Mouse (Mus musculus): ENCODE measurements around the gene Btbd9.

The Btbd9 gene

DNA sequence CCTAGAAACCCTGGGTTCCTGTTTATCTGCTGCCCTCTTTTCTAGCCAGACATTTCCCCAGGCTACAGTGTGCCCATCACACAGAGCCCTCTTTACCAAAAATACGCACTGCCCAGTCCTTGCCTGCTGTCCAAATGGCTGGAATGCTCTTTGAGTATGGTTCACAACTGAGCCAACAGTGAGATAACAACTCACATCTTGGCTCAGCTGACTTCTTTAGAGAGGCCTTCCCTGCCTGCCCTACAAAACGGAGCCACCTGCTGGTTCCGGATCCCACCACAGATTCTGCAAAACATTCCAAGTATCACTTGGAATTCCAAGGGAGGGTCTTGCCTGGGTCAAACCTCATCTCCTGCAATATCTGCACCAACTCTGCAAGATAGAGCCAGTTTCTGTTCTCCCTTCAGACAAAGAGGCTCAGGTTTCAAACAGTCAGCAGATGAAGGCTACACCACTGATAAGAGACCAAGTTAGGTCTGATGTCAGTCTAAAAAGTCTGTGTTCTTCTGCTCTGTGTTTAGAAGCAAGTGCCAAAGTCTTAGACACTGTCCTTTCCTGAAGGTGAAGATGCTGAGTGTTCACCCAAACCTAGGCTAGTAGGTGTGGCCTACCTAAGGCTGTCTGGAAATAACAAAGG, 130.4 kb downstream of the Btbd9 start:
- peak; percentile 94 for DNase-seq

DNA sequence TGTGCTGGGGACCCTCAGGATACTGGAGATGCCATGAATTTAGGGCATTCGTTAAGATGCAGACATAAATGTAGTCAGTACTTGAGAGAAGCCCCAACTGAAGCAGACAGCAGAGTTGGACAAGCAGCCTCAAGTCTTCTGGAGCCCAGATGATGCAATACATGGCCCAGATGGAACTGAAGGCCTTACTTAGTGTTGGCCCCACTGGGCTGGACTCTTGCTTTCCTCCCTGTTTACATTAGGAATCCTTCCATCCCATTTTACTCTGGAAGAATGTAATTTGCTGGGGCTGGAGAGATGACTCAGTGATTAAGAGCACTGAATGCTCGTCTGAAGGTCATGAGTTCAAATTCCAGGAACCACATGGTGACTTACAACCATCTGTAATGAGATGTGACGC, 136.6 kb downstream of the Btbd9 start:
- no peak for DNase-seq

DNA sequence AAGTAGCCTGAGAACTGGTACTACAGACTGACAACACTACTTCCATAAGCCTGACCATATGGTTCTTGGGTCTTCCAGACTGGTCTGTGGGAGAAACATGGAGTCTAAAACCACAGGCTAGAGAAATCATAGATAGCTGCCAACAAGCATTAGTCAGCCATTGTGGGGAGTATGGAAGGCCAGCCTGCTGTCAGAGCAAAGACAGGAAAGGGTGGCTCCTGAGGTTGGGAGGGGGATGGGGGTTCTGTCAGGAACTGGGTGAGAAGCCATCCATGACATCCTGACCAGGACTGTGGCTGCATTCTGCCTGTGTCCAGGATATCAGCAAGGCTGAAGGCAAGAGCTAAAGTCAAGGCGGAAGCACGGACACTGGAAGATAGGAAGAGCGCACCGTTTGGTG, 137.5 kb downstream of the Btbd9 start:
- peak; percentile 96 for DNase-seq

DNA sequence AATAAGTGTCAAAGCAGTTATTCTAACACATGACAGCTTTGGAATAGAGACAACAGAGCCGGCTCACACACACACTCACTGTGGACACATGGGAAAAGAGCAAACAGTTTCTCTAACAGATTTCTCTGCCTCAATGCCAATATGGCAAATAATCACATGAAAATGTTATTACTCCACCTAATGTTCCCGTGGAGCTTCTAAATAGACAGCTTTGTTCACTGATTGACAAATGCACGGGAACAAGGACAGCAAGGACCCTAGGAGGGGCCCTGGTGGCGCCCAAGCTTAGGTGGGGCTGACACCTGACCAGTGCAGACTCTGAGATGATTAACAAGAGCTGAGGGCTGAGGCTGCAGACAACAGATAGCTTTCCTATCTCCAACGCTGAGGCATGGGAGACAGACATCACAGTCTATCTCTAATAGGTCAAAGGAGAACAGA, 140.2 kb downstream of the Btbd9 start:
- peak; percentile 84 for DNase-seq

DNA sequence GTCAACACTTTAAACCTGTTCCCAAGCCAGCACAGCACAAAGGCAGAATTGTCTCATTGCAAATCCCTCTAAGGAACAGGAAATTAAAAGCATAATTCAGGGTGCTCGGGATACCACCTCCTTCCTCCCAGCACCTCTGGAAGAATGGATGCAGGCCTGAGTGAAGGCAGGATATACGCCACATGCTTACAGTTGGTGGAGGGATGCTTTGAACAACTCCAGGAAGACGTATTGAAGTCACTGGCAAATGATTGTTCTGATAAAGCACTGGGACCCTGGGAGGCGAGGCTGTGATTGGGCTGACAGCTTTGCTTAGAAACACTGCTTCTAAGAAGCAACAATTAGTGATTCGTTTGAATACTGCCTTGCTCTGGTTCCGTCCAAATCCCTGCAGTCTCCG, 140.8 kb downstream of the Btbd9 start:
- no peak for DNase-seq

DNA sequence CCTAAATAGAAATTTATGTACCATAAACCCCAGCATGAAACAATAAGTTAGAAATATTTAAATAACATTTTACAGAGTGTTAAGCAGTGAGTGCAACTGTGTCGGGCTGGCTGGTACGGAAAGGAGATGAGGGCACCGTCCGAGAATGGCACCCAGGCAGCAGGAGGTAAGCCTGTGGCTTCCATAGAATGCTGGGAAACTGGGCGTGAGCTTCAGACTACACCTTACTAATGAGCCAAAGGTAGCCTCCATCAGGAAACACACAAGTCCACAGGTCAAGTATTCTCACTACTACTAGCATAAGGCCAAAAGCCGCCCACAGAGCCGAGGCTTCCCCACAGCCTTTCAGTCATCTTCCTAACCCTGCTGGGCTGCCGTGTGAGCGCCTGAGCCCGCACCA, 144.2 kb downstream of the Btbd9 start:
- peak; percentile 84 for DNase-seq

DNA sequence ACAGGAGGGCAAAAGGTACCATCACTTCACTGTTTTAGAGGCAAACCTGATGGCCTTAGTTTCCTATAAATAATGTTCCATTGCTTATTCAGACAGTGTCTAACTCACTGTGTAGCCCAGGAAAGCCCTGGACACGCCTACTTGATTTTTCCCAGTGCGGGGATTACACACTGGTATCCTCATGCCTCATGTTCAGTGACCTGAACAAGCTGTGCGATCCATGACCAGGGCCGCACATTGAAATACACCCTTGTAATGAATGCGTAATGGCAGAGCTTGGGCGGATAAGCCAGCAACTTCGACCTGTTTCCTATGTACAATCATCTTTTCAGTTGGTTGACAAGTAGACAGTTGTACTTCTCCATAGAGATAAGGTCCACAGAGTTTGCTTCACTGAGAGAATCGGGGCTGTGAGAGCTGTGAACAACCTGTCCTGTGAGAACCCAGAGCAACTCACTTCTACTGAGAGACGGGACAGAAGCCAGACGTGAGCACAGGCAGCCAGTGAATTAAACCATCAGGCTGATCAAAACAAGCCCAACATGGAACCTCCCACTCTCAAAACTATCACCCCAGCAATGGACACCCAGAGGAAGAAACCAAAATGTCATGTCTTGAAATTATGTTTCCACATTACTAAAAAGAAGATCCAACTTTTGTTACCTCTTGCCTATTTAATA, 145.2 kb downstream of the Btbd9 start:
- no peak for DNase-seq

DNA sequence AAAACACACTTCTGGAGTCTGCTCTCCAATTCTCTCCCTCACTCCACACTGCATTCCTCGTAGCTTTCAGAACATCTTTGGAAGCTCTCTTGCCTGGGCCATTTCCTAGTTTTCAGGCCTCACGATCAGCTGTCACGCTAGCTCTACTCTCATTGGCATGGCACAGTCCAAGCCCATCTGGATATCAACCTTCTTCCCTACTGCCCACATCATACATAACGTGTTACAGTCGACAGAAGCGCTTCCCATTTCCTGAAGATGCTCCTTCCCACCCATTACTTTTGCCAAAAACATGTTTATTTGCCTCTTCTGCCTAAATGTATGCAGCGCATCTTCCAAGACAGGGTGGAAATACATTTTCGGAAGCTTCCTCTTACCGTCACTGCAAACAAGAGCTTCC, 147.6 kb downstream of the Btbd9 start:
- no peak for DNase-seq

DNA sequence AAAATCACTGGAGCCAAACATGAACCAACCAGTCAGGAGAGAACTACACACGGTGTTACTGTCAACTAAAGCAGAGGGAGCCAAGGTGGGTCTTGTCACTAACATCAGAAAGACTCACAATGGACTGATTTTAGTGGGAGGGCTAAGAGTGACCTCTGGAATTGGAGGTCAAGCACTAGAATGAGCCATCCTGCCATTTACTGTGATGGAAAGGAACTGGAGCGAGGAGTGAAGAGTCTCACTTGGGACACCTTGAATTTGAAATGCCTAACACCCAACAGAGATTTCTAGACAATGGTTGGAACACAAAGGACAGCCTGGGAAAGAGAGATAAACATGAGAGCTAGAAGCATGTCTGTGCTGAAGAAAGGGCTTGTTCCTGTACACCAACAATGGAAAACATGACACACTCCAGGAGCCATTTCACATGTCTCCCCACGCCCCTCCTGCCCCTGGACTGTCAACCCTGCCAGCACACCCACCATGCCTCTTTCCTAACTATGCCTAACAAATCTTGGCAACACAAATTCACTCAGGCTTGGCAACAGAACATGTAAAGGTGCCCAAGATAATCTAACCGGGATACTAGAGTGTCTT, 152.9 kb downstream of the Btbd9 start:
- peak; percentile 93 for DNase-seq

DNA sequence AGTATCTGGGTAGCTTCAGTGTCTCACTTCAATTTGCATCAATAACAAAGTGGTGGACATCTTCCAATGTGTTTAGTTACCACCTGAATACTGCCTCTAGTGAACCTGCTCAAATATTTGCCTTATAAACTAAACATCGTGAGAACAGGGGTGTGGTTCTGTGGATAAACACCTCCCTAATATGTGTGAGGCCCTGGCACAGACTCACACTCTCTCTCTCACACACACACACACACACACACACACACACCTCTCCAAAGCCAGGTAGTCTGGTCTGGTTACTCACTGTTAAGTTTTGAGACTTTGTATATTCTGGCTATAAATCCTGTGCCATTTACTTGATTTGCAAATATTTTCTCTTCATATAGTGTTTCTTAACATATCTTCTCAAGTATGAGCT, 154.0 kb downstream of the Btbd9 start:
- DNase-seq: no peak

DNA sequence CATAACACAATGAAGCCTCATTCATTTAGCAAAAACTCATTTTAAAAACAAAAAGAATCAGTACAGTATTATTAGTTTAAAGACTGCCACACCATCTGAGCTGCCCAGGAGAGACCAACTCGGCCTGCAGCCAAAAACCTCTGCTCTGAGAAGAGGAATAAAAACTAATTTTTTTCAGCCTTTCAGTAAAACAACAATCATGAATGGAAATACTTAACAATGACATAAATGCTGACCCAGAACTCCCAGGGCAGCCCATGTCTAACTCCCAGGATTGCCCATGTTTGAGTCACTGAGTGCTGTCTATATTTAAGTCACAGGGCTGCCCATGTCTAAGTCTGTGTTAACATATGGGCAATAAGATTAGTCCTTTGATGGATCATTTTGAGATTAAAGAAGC, 155.0 kb downstream of the Btbd9 start:
- no peak for DNase-seq

DNA sequence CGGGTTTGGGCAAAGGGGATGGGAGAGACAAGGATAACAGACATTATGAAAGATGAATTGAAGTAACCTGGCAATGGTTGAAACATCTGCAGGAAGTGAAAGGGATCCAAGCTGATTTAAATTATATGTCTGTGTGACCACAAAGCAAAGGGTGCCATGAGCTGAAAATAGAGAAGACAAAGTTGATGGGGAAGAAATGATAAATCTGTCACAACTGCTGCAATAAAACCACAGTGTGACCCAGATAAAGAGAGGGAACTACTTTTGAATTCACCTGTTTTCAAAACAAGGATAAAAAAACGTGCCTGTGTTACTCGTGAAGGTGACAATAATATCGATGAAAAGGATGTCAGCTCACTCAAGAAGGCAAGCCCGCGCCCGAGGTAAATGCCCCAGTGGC, 156.8 kb downstream of the Btbd9 start:
- no peak for DNase-seq

DNA sequence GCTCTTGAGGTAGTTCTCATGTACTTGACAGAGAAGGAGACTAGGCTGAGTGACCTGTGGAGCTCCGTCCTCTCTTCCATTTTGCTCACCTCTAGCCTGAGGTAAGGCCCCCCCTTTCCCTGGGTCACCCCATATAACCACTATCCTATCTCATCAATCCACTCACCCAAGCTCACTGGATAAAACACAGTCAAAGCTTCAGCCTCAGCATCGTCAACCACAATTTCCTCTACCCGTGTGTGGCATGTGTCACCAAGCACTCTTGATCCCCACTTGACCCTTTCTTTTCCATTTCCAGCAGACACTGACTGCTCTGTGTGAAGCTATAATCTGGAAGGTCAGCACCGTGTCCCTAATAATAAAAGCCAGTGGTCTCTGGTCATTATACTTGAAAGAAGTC, 157.8 kb downstream of the Btbd9 start:
- no peak for DNase-seq

DNA sequence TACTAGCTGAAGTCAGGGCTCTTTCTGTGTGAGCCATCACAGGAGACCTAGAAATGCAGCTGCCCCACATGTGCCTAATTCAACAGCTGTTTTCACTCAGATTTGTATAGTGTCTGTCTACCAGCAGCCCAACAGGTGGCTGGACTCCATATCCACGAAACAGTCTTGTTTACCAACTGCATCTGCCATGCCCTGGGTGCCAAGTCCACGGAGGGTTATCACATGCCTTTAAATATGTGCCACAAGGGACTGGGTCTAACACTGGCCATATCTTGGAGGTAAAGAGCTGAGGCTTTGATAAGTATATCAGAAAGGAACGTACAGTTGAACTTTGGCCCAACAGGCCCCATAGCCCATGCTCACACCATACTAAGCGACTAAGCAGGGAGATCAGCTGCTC, 159.2 kb downstream of the Btbd9 start:
- no peak for DNase-seq

DNA sequence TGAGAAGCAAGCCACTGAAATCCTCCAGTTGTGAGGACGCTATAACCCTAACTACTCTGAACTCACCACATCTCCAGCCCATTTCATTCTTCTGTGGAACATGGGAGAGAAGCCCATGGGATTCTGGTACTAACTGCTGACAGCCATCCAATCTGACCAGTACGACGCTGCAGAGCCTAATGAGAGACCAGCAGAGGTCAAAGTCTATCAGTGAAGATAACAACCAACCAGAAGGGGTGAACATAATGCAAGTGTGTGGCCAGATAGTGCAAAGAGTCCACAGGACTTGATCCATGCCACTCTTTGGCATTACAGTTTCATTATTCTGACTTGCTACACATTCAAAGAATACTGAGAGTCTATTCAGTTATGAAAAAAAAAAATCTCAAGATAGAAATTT, 160.6 kb downstream of the Btbd9 start:
- DNase-seq: no peak

DNA sequence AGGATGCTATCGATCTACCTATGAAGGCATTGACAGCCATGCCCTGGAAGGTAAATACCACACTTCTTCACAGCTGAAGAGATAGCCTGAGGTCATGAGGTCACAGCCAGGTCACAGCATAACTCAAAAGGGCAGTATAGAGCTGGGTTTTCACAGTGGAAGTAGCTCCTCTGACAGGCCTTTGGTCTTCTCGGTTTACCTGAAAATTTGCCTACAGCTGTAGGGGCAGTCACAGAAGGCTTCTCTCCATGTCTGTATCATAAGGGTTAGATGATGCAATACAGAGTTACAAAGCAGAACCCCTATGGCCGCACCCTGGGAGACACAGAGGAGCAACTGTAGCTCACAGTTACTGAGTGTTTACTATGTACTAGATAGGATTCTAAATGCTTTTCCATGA, 163.3 kb downstream of the Btbd9 start:
- no peak for DNase-seq

DNA sequence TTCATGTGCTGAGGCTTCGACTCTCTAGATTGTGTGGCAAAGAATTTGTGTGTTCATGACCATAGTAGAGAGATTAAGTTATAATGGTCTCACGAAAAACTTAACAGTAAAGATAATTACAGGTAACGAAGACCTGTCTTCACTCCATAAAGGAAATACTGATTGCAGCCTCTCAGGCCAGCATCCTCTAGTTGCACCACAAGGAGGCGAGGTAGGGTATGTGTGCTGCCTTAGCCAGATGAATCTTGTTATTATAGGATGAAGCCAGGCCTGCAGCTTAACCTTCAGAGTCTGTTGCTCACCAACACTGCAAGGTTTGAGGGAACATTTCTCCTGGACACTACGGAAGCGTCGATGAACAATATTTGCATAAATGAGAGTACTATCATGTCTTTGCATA, 170.3 kb downstream of the Btbd9 start:
- DNase-seq: no peak

DNA sequence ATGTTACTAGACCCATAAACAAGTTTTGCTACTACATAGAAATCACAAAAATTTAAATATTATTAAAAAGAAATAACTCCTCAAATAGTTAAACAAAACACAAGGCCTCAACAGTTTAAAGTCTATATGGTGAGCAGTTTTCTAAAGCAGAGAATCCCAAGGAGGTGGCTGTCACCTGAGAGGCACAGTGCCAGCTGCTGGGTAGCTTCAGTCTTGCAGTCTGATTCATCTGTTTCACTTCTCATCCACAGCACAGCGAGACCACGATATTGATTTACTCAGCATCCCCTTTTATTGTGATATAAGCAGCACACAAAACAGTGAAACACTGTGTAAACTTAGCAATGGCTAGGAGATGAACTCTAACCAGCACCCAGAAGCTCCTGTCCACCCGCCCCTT, 173.4 kb downstream of the Btbd9 start:
- no peak for DNase-seq

DNA sequence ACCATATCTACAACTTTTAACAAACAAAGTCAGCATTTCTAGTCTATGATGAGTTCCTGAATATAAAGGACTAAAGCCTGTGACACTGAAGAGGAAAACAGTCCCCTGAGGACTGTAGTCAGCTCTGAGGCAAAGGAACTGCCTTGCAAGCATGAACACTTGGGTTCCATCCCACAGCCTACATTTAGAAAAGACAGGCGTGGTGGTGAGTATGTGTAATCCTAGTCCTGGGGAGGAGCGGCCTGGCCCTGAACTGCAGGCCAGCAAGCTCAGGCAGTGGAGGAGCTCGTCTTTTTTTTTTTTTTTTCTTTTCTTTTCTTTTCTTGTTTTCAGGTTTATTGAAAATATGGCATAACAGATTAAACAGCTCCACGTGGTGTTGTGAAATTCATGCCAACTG, 181.0 kb downstream of the Btbd9 start:
- no peak for DNase-seq

DNA sequence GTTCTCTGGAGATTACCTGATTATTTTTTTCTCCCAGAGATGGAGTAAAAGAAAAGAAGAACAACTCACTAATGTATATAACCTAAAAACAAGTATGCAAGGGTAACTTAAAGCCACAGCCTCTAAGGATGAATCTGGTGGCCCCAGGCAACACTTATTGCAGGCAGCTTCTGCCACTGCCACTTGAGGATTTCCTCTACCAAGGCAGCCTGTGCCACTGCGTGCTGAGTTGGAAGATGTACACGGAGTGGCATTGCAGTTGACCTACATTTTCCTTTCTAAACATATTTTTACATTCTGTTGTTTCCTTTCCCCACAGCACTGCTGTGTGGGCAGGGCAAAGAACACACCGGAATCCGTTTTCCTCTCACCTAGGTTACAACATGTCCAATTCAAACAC, 184.3 kb downstream of the Btbd9 start:
- DNase-seq: no peak

DNA sequence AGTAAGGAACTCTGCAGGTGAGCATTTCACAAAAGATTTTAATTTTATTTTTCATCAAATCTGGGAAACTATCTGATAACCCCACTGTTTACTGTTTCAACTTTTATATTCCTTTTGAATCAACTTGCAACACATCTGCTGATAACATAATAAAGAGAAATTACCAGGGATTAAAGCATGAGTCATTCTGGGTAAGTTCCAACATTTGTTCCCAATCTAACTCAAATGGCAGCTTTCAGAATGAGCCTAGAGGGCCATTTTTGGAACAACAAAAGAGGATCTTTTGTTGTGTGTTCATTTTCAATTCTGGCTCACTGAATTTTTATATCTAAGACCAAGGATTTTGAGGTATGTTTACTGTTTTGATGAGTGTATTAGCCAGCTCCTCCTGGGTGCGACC, 185.1 kb downstream of the Btbd9 start:
- no peak for DNase-seq

DNA sequence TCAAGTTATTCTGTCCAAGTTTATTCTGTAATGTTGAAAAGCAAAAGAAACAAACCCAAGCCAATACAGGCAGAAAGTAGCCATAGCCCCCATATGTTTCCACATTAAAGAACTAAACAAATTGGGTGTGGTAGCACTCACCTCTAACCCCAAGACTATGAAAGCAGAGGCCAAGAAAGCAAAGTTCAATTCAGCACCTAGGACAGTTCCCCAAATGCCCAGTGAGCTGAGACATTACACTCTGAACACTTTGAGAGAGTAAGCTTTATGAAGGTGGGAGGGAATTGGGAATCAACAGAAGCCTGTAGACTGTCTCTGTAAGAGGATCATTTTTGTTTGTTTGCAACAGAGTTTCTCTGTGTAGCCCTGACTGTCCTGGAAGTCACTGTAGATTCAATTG, 186.6 kb downstream of the Btbd9 start:
- no peak for DNase-seq

DNA sequence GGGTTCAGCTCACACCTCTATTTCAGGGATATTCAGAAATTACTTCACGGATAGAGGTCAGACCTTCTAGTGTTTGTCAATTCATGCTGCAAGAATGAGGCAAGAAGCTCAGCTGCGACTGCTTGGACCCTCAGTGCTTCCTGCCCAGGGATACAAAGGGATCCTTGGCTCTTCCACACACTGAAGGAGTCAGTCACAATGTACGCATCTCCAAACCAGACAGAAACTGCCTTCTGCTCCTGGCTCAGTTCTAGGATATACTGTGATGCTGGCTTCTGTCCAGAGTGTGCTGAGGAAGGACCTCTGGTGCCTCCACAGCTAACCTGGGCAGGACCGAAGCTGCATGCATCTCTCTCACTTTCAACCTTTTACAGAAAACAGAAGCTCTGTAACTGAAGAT, 187.5 kb downstream of the Btbd9 start:
- DNase-seq: peak; percentile 60

DNA sequence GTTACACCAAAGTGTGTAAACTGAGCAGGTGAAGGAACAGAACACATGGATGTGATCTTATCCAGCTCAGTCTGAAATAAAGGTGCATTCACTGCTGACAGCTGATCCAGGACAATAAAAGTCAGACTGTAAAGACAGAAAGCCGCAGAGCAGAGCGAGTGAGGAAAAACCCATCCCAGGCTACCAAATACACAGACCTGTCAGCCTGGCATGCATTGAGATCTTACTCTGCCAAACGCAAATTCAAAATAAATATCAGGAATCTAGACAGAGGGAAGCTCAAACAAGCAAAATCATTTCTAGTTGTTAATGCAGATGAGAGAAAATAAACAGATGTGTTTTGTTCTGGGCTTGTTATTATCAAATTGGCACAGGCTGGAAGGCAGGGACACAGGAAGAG, 187.9 kb downstream of the Btbd9 start:
- DNase-seq: peak; percentile 25

DNA sequence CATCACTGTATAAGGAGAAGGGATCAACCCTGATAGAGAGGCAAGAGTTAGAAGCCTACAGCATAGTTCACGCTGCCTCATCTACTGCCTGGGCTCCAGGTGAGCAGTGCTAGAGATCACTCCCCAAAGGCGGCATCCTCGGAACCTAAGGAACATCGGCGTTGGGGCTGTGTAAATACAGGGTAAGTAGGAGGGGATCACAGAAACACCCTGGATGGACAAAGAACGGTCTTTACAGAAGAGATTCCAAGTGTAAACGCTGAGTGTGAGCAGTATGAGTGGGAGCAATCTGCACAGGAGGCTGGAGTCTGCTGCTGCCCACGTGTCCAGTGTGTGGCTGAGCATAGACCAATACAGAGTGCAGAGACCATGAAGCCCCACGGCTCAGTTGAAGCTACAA, 190.0 kb downstream of the Btbd9 start:
- DNase-seq: peak; percentile 74

All from heart, adult 11 months (tissue).